Mouse (Mus musculus): ENCODE measurements around the gene Zfp346. TPM values are rescaled to one million over a fixed set of nuclear protein-coding genes. Genes with fewer than 3 reads are reported as not detected.

The Zfp346 gene
- total RNA-seq, 2 experiments from 2014 or later: 8.9 to 13.4 TPM

GRCm38 (mm10) chr13:55152621-55153415 lies 47.7 kb downstream of the Zfp346 start, which contains the start of gene Fgfr4:
TSS of gene Fgfr4 (plus strand) at chr13:55152640.
- DNase-seq: peak; percentile 47

DNA sequence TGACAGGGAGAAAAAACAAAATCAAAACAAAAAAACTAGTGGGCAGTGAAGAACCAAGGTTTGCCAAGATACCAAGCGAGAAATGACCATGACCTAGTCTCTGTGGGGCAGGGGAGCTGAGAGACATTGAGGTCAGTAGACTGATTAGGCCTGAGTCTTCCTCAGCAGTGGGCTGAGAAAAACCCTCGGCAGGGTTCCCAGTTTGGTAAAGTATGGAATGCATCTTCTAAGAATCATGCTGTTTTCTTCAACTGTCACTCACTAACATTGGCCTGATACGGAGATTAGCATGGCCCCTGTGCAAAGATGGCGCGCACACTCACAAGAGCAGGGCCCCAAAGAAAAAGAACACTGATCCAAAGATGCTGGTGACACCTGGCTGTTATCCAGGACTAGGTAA lies 48.8 kb downstream of the Zfp346 start:
- no peak for DNase-seq

GRCm38 (mm10) chr13:55162365-55162764 lies 57.3 kb downstream of the Zfp346 start:
- DNase-seq: no peak

GRCm38 (mm10) chr13:55163553-55163952 lies 58.4 kb downstream of the Zfp346 start:
- DNase-seq: no peak

DNA sequence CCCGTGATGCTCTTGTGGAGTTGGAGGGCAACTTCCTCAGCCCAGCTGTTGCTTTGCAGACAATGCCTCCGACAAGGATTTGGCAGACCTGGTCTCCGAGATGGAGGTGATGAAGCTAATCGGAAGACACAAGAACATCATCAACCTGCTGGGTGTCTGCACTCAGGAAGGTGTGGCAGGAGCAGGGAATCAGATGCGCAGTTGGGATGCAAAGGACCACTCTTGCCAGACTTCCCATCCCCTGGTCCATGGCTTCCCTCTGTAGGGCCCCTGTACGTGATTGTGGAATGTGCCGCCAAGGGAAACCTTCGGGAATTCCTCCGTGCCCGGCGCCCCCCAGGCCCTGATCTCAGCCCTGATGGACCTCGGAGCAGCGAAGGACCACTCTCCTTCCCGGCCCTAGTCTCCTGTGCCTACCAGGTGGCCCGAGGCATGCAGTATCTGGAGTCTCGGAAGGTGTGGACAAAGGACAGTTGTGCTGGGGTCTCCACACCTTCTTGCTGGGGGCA lies 60.8 kb downstream of the Zfp346 start:
- DNase-seq: no peak

- DNase-seq: no peak
Observed at GRCm38 (mm10) chr13:55166806-55167725, 62.0 kb downstream of the Zfp346 start.

- no peak for DNase-seq
Observed at GRCm38 (mm10) chr13:55167798-55168197, 62.7 kb downstream of the Zfp346 start.

DNA sequence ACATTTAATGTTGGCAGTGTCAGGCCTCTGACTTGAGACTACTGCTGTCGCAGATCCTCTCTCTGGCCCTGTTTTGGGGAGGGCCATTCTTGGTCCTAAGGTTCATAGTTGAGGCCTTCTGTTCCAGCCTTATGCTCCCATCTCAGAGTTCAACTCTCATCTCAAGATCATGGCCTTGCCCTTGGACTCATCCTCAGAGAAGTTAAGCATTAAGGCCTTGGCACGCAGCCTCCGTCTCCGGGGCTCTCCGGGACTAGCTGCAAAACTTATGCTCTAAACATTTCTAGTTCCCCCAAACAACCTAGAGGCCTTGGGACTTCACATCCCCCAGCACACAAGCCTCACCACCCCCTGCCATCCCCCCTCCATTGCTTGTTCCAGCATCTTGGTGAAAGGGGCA lies 63.1 kb downstream of the Zfp346 start:
- DNase-seq: no peak

GRCm38 (mm10) chr13:55168958-55169369 lies 63.9 kb downstream of the Zfp346 start:
- peak; percentile 90 for DNase-seq

GRCm38 (mm10) chr13:55171517-55172335 lies 66.6 kb downstream of the Zfp346 start:
- DNase-seq: peak; percentile 83

- DNase-seq: no peak
Observed at GRCm38 (mm10) chr13:55172336-55172770, 67.2 kb downstream of the Zfp346 start.

DNA sequence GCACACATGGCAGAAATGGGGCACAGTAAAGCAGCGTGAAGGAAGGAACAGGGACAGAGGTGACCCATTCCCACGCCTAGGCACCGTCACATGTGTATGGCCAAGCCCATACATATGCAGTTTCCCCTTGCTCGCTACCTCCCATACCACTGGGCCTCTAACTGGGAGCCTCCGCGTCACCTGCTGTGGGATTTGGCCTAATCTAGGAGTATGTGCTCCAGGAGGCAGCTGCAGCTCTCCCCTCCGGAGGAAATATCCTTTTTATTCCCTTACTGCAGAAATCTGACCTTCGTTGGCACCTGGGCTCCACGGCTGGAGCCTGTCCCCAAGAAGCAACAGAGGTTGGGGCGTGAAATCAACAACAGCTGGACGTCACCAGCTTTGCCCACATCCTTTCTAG lies 69.2 kb downstream of the Zfp346 start:
- DNase-seq: no peak

- no peak for DNase-seq
Observed at GRCm38 (mm10) chr13:55176265-55176664, 71.2 kb downstream of the Zfp346 start.

DNA sequence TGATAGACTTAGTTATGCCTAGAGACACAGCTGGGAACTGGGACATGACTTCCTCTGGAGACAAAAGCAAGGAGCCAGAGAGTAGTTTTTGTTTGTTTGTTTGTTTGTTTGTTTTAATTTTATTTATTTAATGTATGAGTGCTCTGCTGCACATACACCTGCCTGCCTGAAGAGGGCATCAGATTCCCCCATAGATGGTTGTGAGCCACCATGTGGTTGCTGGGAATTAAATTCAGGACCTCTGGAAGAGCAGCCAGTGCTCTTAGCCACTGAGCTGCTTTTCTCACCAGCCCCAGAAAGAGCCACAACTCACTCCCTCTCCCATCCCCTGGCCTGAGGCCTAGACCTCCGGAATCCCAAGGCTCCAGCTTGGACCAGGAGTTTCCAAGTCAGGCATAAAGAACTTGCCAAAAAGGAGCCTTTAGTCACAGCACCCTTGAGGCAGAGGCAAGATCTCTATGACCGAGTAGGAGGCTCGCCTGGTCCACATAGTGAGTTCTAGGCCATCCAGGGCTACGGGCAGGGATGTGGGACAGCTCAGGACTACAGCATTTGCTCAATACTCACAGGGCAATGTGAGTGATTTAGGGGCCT lies 72.9 kb downstream of the Zfp346 start:
- DNase-seq: peak; percentile 57

DNA sequence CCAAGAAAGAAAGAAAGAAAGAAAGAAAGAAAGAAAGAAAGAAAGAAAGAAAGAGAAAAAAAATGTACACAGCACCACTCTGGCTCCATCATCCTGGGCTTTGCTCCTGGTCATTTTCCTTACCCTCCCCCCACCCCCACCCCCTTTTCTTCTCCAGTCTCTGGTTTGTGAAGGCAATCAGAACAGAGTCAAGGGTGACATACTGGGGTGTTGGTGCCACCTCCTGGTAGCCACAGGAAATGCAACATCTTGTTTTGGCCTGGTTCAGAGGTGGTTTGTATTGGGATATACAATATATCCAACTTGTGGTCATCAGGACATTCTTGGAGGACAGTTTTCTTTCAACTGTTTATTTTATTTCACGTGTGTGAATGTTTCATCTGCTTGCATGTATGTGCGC lies 73.4 kb downstream of the Zfp346 start:
- peak; percentile 52 for DNase-seq

GRCm38 (mm10) chr13:55179591-55179990 lies 74.5 kb downstream of the Zfp346 start:
- no peak for DNase-seq

- DNase-seq: no peak
Observed at GRCm38 (mm10) chr13:55181786-55182172, 76.7 kb downstream of the Zfp346 start.

DNA sequence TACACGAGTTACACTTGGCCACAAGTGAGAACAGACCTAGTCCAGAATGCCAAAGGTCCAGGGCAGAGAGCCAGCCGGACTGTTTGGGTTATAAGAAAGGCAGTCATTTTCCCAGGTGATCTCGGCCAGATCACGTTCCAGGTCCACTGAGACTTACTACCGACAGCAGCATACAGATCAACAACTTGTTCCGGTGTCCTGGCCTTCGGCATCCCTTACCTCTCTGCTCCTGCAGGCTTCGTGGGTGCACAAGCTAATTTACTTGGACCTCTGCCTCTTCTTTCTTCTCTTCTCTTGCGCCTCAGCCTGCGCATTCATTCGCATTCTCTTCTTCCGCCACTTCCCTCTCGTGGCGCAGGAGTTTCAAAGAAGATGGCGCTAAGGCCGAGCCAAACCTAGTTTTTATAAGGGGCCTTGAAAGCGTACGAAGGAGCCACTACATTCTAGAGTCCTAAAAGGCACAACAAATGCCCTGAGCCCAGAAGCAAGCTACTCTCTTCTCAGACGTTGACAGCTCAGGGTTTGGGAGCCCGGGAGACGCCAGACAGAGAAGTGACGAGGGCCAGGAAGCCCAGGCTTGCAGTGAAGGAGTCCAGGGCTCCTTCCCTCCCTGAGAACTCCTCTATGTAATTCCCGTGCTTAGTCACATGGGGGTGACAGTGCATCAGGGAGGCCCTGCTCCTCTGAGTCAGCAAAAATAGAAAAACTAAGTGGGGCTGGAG lies 77.2 kb downstream of the Zfp346 start:
- peak; percentile 71 for DNase-seq

- no peak for DNase-seq
Observed at GRCm38 (mm10) chr13:55183382-55183781, 78.3 kb downstream of the Zfp346 start.

All from gastrocnemius, postnatal 25 days (tissue).